Mouse (Mus musculus) limb, embryonic 12.5 days (tissue): ENCODE data around the gene Usp15. TPM values are rescaled to one million over a fixed set of nuclear protein-coding genes. Genes with fewer than 3 reads are reported as not detected.
A peak's percentile ranks its signal among the peaks of the same experiment; 100 is the strongest.

ENCODE experiments used
- ATAC-seq: fragments of 200-750 bp; cut with Nextera tagmentation; 2 replicates; pipeline ENCODE4 v1.8.0; 2017; ENCODE audit warnings: low read depth, moderate TSS enrichment; ENCODE audit not compliant: insufficient number of reproducible peaks, insufficient read depth, low FRiP score, low TSS enrichment
- H3K27ac ChIP-seq: fragments of 300-500 bp; sonication (generic); 2 replicates; pipeline ENCODE4 v1.5.1; 2016; ENCODE audit warnings: mild to moderate bottlenecking, moderate library complexity
- H3K27me3 ChIP-seq: fragments of 300-500 bp; sonication (generic); 2 replicates; pipeline ENCODE4 v1.6.1; 2016; ENCODE audit warnings: mild to moderate bottlenecking, moderate library complexity
- H3K36me3 ChIP-seq: fragments of 300-500 bp; sonication (generic); 2 replicates; pipeline ENCODE4 v1.6.1; 2016; ENCODE audit warnings: mild to moderate bottlenecking, moderate library complexity
- H3K4me1 ChIP-seq: fragments of 300-500 bp; sonication (generic); replicated peaks from 2 replicates; pipeline ENCODE4 v1.6.1; 2016
- H3K4me2 ChIP-seq: fragments of 300-500 bp; sonication (generic); 2 replicates; pipeline ENCODE4 v1.6.1; 2016; ENCODE audit warnings: mild to moderate bottlenecking, moderate library complexity
- H3K4me3 ChIP-seq: fragments of 300-500 bp; sonication (generic); replicated peaks from 2 replicates; pipeline ENCODE4 v1.5.1; 2016; ENCODE audit warnings: mild to moderate bottlenecking
- H3K9ac ChIP-seq: fragments of 300-500 bp; sonication (generic); replicated peaks from 2 replicates; pipeline ENCODE4 v1.6.1; 2016; ENCODE audit warnings: mild to moderate bottlenecking, moderate library complexity
- H3K9me3 ChIP-seq: fragments of 300-500 bp; sonication (generic); 2 replicates; pipeline ENCODE4 v1.6.1; 2016; ENCODE audit warnings: mild to moderate bottlenecking, moderate library complexity
- WGBS: fragments of 180-500 bp; shearing (Covaris S2); methylation state at CpG from one replicate; pipeline ENCODE4 v1.1.7; 2016; 5-methylcytosine and 5-hydroxymethylcytosine counted together
- polyA plus RNA-seq: library from polyadenylated mRNA; unstranded; fragments of >200 nt; fragmentation: Nextera tagmentation; extraction: Ambion mirVana; gene quantifications from 2 replicates; pipeline ENCODE4 v1.2.1, GENCODE M21; 2016

Gene Usp15
- polyA plus RNA-seq, 1 experiment from 2014 or later: 68.0 TPM

DNA sequence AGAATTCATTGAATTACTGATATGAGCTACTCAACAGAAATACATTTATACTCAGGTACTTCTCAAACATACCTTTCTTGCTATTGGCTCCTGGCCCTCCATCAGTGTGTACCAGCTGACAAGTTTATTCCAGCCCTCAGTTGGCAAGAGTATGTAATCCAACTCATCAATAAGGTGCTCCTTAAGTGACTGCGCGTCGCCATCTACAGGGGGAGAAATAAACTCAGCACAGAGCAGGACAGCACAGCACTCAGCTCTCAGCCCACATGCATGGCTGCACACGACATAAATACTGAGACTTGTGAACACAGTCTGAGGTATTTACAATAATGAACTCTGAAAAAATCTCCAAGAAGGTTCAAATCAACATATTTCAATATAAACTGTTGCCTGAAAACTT is 21.0 kb downstream of the Usp15 start:
- Histone ChIP-seq H3K36me3 (peaks cover 62% of the 10 kb centered on the region), H3K4me3 (no peak overlapping the region), H3K27ac (no peak overlapping the region), H3K9me3 (no peaks in the 10 kb centered on the region), H3K4me2 (no peak overlapping the region), H3K9ac (no peak overlapping the region), H3K27me3 (no peaks in the 10 kb centered on the region), H3K4me1 (no peaks in the 10 kb centered on the region)
- ATAC-seq: no peak
- 79% methylated on average over 4 of the region's 4 CpGs for WGBS

DNA sequence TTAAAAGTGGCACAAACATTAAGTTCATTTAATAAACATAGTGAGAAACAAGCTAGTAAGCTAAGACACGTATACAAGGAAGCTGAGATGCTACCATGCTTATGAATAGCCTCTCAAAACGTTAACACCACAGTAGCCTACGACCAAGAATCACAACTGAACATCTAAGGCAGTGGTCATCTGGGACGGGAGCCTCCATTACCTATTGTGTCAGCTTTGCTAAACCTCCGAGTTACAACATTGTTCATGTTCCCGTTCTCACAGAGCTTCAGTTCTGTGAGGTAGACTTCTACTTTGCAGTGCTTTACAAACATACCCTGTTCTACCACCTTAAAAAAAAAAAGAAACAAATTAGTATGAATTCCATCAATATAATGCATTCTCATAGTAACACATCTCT is 25.9 kb downstream of the Usp15 start:
- Histone ChIP-seq H3K9ac (no peak overlapping the region), H3K4me1 (no peaks in the 10 kb centered on the region), H3K36me3 (peaks cover 54% of the 10 kb centered on the region), H3K27ac (no peak overlapping the region), H3K27me3 (no peaks in the 10 kb centered on the region), H3K9me3 (no peaks in the 10 kb centered on the region), H3K4me2 (no peak overlapping the region), H3K4me3 (no peak overlapping the region)
- no peak for ATAC-seq
- 85% methylated on average over 6 of the region's 6 CpGs for WGBS

DNA sequence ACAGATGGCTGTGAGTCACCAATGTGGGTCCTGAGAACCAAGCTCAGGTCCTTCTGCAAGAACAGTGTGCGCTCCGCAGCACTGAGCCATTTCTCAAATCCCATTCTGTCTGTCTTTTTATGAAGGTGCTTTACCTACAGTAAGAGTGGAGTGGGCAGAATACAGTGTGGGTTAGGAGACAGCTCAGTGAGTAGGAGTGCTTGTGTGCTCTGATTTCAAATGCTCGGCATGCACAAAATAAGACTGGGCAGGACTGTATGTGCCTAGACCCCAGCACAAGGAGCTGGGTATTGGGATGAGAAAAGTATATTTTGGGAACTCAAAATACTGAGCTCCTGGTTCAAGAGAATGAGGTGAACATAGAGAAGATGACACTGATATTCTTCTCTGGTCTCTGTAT is 31.3 kb downstream of the Usp15 start:
- no peak for ATAC-seq
- peaks cover 37% of the 10 kb centered on the region for H3K36me3 ChIP-seq

DNA sequence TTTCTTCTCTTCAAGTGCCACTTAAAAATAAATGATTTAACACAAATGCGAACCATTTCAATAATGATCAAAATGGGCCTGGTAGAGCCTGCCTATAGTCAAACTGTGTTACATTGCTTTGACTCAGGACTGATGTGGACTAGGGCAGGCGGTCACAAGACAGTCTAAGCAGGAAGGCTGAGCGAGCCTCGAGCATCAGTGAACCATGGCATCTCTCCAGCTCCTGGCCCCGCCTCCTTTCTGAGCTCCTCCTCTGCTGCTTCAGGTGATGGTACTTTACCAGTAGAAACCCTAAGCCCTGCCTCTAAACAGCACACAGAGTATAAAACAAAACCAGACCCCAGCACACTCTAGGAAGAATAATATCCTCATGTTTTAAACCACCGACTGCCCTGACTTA is 36.3 kb downstream of the Usp15 start:
- Histone ChIP-seq H3K4me1 (no peaks in the 10 kb centered on the region), H3K4me2 (no peak overlapping the region), H3K27me3 (no peaks in the 10 kb centered on the region), H3K36me3 (peaks cover 31% of the 10 kb centered on the region), H3K9me3 (no peaks in the 10 kb centered on the region), H3K9ac (no peak overlapping the region), H3K4me3 (no peak overlapping the region), H3K27ac (no peak overlapping the region)
- 78% methylated on average over 6 of the region's 6 CpGs for WGBS
- ATAC-seq: no peak

More for the DNA sequence above, 31.3 kb downstream of the Usp15 start:
- WGBS: 91% methylated on average over 3 of the region's 3 CpGs
- no peaks in the 10 kb centered on the region for H3K4me1 ChIP-seq
- H3K4me2 ChIP-seq: no peak overlapping the region
- H3K4me3 ChIP-seq: no peak overlapping the region
- H3K9me3 ChIP-seq: no peaks in the 10 kb centered on the region
- H3K27me3 ChIP-seq: no peaks in the 10 kb centered on the region
- H3K27ac ChIP-seq: no peak overlapping the region
- no peak overlapping the region for H3K9ac ChIP-seq

DNA sequence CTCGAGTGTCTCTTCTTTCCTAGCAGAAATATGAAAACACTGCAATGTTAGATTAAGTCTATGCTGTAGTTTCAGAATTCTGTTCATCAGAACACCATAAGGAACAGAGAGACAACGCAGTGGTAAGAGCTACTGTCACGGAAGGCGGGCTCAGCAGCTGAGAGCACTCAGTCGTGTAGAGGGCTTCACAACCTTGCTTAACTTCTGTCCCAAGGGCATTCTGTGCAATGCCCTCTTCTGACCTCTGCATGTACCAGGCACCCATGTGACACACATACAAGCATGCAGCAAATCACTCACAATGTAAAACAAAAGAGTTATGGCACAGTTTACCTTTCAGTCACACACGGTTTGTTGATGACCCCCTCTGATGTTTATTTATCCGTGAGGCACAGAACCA is 37.5 kb downstream of the Usp15 start:
- Histone ChIP-seq H3K4me2 (no peak overlapping the region), H3K27me3 (no peaks in the 10 kb centered on the region), H3K4me3 (no peak overlapping the region), H3K9ac (no peak overlapping the region), H3K27ac (no peak overlapping the region), H3K4me1 (no peaks in the 10 kb centered on the region), H3K36me3 (peaks cover 36% of the 10 kb centered on the region), H3K9me3 (no peaks in the 10 kb centered on the region)
- no peak for ATAC-seq
- 92% methylated on average over 7 of the region's 7 CpGs for WGBS

DNA sequence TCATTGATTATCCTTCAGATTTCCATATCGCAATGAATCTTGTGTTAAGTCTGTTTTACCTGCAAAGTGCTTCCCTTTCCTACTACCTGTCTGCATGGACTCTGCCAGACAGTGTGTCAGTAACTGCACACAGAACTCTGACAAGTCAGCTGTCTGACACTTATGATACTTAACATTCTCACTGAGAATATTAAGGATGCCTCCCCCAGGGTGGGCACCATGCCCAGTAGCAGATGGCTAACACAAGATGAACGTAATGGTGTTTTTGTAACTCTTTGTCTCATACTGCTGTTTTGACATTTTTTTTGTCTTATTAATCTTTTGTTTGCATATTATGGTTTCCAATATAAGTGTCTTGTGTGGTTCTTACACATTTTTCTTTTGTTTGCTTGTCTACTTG is 40.4 kb downstream of the Usp15 start:
- no peaks in the 10 kb centered on the region for H3K9me3 ChIP-seq

DNA sequence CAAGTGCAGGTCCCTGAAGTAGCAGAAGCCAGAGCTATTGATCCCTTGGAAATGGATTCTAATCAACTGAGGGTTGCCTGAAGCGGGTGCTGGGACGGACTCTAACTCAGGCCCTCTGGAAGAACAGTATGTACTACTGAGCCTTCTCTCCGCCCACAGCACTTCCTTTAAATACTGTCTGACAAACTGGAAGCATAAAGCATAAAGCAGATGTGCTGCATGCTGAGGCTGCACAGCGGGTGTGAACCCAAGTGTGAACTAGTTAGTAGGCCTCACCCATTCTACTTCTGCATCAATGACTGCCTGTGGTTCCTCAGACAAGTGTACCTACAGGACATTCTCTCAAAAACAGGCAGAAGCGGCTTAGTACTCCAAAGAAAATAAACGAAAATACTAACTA is 41.0 kb downstream of the Usp15 start:
- H3K4me1 ChIP-seq: no peaks in the 10 kb centered on the region
- WGBS: 94% methylated on average over 6 of the region's 6 CpGs
- no peak for ATAC-seq
- peaks cover 42% of the 10 kb centered on the region for H3K36me3 ChIP-seq
- H3K27ac ChIP-seq: no peak overlapping the region
- no peaks in the 10 kb centered on the region for H3K9me3 ChIP-seq
- H3K4me3 ChIP-seq: no peak overlapping the region
- no peak overlapping the region for H3K4me2 ChIP-seq
- H3K27me3 ChIP-seq: no peaks in the 10 kb centered on the region
- no peak overlapping the region for H3K9ac ChIP-seq

More for the DNA sequence above, 40.4 kb downstream of the Usp15 start:
- 91% methylated on average over 2 of the region's 2 CpGs for WGBS
- no peak overlapping the region for H3K4me3 ChIP-seq
- peaks cover 39% of the 10 kb centered on the region for H3K36me3 ChIP-seq
- no peak overlapping the region for H3K9ac ChIP-seq
- H3K27ac ChIP-seq: no peak overlapping the region
- no peaks in the 10 kb centered on the region for H3K4me1 ChIP-seq
- H3K4me2 ChIP-seq: no peak overlapping the region
- ATAC-seq: no peak
- no peaks in the 10 kb centered on the region for H3K27me3 ChIP-seq

DNA sequence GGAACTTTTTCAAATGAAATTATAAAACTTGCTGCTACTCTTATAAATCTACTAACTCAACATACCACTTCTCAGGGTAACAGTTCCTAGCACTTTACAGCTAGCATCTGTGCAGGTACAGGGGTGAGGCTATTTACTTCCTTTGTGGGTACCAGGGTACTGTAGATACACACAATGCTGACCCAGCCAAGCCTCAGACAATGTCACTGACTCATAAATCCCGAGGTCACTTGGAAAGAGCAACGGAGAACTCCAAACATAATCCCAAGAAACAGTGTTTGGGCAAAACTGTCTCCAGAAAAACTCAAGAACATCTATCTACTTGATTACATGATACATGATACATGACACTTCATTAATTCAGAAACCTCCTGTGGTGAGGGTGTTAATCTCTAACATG is 43.5 kb downstream of the Usp15 start:
- H3K9ac ChIP-seq: no peak overlapping the region
- H3K9me3 ChIP-seq: no peaks in the 10 kb centered on the region
- 89% methylated on average over 2 of the region's 2 CpGs for WGBS
- peaks cover 3% of the 10 kb centered on the region; the same call in 1 of the 2 replicates for H3K4me1 ChIP-seq
- peaks cover 28% of the 10 kb centered on the region; the same call in 1 of the 2 replicates for H3K36me3 ChIP-seq
- ATAC-seq: no peak
- H3K27me3 ChIP-seq: no peaks in the 10 kb centered on the region
- no peak overlapping the region for H3K4me3 ChIP-seq
- no peak overlapping the region for H3K4me2 ChIP-seq
- H3K27ac ChIP-seq: no peak overlapping the region

DNA sequence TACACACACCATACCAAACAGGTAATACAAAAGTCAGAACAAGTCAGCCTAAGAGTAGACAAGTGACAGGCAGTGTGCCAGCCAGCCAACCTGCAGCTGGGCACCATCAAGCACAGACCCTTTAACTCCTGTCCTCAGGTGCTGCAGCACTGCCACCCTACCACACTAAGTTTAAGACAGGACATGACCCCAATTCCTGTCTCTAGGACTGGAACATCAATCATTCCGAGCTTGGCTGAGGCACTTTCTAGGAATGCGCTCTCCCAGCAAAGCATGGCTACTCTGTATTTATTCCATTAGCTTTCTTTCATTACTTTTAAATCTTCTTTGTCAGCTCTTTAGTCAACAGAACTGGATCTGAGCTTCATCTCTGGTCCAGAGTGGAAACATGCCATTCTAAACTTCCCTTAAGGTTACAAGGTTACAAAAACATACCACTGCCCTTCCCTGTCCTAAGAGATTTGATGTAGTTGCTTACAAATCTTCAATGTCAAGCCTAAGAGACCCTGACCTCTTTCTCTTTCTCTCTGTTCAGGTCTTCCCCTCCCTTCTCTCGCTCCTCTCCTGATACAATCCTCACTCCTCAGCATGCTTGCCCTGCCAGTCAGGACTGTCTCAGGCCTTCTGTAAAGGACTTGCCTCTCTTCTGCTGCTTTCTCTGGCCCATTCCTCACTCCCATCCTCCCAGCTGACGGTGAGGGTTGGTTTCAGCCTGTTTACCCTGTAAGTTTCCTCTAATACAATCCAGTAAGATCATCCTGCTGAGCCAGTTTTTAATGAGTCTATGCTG is 48.6 kb downstream of the Usp15 start:
- no peak for ATAC-seq
- H3K4me2 ChIP-seq: no peak overlapping the region
- H3K4me1 ChIP-seq: peaks cover 7% of the 10 kb centered on the region; the same call in 1 of the 2 replicates
- peaks cover 34% of the 10 kb centered on the region; the same call in 1 of the 2 replicates for H3K36me3 ChIP-seq
- no peak overlapping the region for H3K4me3 ChIP-seq
- no peak overlapping the region for H3K9ac ChIP-seq
- H3K27me3 ChIP-seq: no peaks in the 10 kb centered on the region
- WGBS: 60% methylated on average over 4 of the region's 4 CpGs
- no peaks in the 10 kb centered on the region for H3K9me3 ChIP-seq
- H3K27ac ChIP-seq: no peak overlapping the region

DNA sequence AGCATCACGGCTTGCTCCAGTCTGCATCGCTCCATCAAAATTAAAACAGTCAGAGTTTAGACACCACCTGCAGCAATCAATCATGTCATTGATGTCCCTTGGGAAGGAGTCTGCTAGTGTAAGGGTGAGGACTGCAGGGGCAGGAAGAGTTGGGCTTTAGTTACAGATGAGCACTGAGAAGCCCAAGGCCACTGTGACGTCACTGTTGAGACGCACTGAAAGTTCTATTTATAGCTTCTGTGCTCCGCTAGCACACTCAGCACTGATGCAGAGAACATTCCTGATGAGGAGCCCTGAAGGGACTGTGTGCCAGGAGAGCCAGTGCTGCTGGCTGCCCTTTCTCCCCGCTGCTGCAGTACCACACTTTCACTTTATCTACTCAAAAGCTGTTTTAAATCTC is 49.6 kb downstream of the Usp15 start:
- no peak overlapping the region for H3K4me3 ChIP-seq
- H3K27me3 ChIP-seq: no peaks in the 10 kb centered on the region
- ATAC-seq: peak; percentile 76; the same call in 1 of the 2 replicates
- H3K27ac ChIP-seq: no peak overlapping the region
- 62% methylated on average over 6 of the region's 6 CpGs for WGBS
- no peak overlapping the region for H3K4me2 ChIP-seq
- no peaks in the 10 kb centered on the region for H3K9me3 ChIP-seq
- peaks cover 34% of the 10 kb centered on the region; the same call in 1 of the 2 replicates for H3K36me3 ChIP-seq
- peaks cover 7% of the 10 kb centered on the region; the same call in 1 of the 2 replicates for H3K4me1 ChIP-seq
- H3K9ac ChIP-seq: no peak overlapping the region

DNA sequence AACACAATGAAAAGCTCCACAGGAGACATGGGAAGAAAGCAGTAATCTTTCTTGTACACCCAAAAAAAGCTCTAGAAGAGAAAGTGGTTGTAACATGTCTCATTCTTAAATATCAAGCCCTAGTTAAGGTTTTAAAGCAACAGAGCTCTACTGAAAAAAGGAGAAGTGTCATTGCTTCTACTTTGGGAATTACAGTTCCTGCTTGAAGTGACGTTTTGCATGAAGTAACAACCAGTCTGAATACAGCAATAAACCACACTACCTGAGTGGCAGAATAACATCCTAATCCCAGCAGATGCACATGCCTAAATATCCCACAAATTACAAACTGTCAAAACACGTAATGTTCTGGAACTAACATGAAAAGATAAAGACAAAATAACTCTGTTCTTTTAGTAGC is 50.4 kb downstream of the Usp15 start:
- Histone ChIP-seq H3K4me1 (peaks cover 7% of the 10 kb centered on the region; the same call in 1 of the 2 replicates), H3K27me3 (no peaks in the 10 kb centered on the region), H3K9me3 (no peaks in the 10 kb centered on the region), H3K27ac (no peak overlapping the region), H3K9ac (no peak overlapping the region), H3K36me3 (peaks cover 28% of the 10 kb centered on the region; the same call in 1 of the 2 replicates), H3K4me2 (no peak overlapping the region), H3K4me3 (no peak overlapping the region)
- ATAC-seq: no peak
- 85% methylated on average over 2 of the region's 2 CpGs for WGBS

DNA sequence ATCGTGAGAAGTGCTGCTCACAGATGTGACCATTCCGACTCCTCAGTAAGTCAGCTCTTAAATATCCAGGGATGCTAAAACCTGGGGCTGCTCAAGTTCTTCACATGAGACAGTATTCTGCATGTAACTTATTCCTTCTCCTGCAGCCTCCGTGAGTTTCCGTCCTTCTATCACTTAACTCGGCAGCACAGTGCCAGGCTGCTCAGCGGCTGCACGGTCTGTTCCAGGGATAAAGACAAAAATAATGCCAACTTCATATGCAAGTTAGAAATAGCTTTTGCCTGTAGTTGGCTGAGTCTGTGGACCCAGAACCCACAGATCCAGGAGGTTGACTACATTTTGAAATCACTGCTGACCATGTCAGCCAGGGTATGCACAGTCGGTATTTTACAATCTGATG is 52.5 kb downstream of the Usp15 start:
- Histone ChIP-seq H3K4me3 (no peak overlapping the region), H3K27ac (no peak overlapping the region), H3K4me1 (peaks cover 7% of the 10 kb centered on the region; the same call in 1 of the 2 replicates), H3K36me3 (peaks cover 42% of the 10 kb centered on the region), H3K9me3 (no peaks in the 10 kb centered on the region), H3K4me2 (no peak overlapping the region), H3K27me3 (no peaks in the 10 kb centered on the region), H3K9ac (no peak overlapping the region)
- ATAC-seq: no peak
- WGBS: 92% methylated on average over 8 of the region's 8 CpGs
